ENCODE assay signal across 26 mouse cellular contexts in the genomic region with DNA sequence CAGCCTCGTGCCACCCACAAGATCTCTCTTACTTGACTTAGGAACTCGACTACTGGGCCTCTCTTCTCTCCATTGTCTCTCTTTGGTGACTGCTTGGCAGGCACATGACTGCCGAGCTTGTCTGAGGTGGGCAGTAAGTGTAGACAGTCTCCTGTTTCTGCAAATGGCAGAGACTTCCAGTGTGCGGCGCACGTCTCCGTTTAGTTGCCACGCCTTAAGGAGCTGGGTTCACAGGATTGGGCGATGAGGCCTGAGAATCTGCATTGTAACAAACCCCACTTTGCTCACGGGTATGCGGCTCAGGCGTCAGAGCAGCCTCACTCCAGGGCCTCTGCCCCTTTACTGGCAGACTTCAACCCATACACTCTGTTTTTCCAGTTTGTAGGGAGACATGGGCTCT. TPM values are rescaled to one million over a fixed set of nuclear protein-coding genes. Genes with fewer than 3 reads are reported as not detected.
DNase-seq lines count a peak whose midpoint lies in the region; ATAC-seq lines count a peak whose summit lies in the region.
"Had no signal": no experiment of that assay in that cellular context is flagged by ENCODE, and none has a peak within 500 bp of the region (broad histone marks: within the 10 kb centered on the region; RNA-seq: fewer than 3 reads in every experiment).

No protein-coding gene starts in this region.

- H3K9ac ChIP-seq in midbrain, embryonic 14.5 days (replicated peaks; ENCODE audit: low read length), result no peak overlapping the region
- H3K9ac ChIP-seq: embryonic facial prominence, embryonic 12.5 days; forebrain, embryonic 13.5 days; forebrain, embryonic 15.5 days; forebrain, postnatal 0 days had no signal

- H3K4me1 ChIP-seq in midbrain, embryonic 10.5 days, result peaks cover 50% of the 10 kb centered on the region
- H3K4me1 ChIP-seq in midbrain, embryonic 14.5 days (ENCODE audit: control insufficient read depth, insufficient read depth, low read length), result peaks cover 23% of the 10 kb centered on the region

- H3K4me2 ChIP-seq in midbrain, embryonic 14.5 days (ENCODE audit: low read length), result no peak overlapping the region
- H3K4me2 ChIP-seq: embryonic facial prominence, embryonic 12.5 days; forebrain, embryonic 13.5 days; forebrain, embryonic 15.5 days had no signal

- peaks cover 73% of the 10 kb centered on the region for H3K36me3 ChIP-seq in midbrain, embryonic 10.5 days
- H3K36me3 ChIP-seq in midbrain, embryonic 14.5 days (ENCODE audit: control insufficient read depth, insufficient read depth, low read length), result peaks cover 16% of the 10 kb centered on the region
- H3K36me3 ChIP-seq: forebrain, embryonic 15.5 days; G1E had no signal

- no peaks in the 10 kb centered on the region for H3K9me3 ChIP-seq in midbrain, embryonic 10.5 days (replicated peaks)
- H3K9me3 ChIP-seq in midbrain, embryonic 14.5 days (ENCODE audit: control insufficient read depth, low read length), result no peaks in the 10 kb centered on the region
- H3K9me3 ChIP-seq: embryonic facial prominence, embryonic 10.5 days; embryonic facial prominence, embryonic 12.5 days; forebrain, embryonic 13.5 days; forebrain, embryonic 15.5 days; G1E had no signal

- no peak for ATAC-seq in midbrain, embryonic 14.5 days (ENCODE audit: low FRiP score, low TSS enrichment)
- ATAC-seq: activated CD4-positive, CD25-positive, alpha-beta regulatory T cell, adult 4 months; CD4-positive, CD25-positive, alpha-beta regulatory T cell, adult 4 months; forebrain, embryonic 13.5 days; forebrain, embryonic 15.5 days; forebrain, postnatal 0 days; Patski had no signal

- WGBS in midbrain, embryonic 10.5 days, result 73% methylated on average over 12 of the region's 12 CpGs
- WGBS in midbrain, embryonic 14.5 days, result 62% methylated on average over 12 of the region's 12 CpGs

- H3K4me3 ChIP-seq in midbrain, embryonic 10.5 days, result no peak overlapping the region
- H3K4me3 ChIP-seq in midbrain, embryonic 14.5 days (replicated peaks; ENCODE audit: low read depth, low read length), result no peak overlapping the region
- H3K4me3 ChIP-seq: embryonic facial prominence, embryonic 10.5 days; embryonic facial prominence, embryonic 12.5 days; forebrain, embryonic 13.5 days; forebrain, embryonic 15.5 days had no signal

- DNase-seq in midbrain, embryonic 10.5 days (ENCODE audit: low spot score), result no peak
- DNase-seq in midbrain, embryonic 14.5 days, result no peak
- peak; percentile 46 for DNase-seq in ES-CJ7 (ENCODE audit: low read depth, low spot score)
- peak; percentile 61 for DNase-seq in R1 (ENCODE audit: low read depth, low spot score)
- no peak for DNase-seq in layer of hippocampus, postnatal 14 days (ENCODE audit: low spot score in 2 of 2)
- DNase-seq in frontal cortex, postnatal 36 days (ENCODE audit: low spot score in 2 of 2), result no peak
- no peak for DNase-seq in embryo, embryonic 9.5 days (ENCODE audit: extremely low spot score)
- DNase-seq: adrenal gland, adult 8-10 months; adrenal gland, postnatal 14 days; adrenal gland, postnatal 36 days; B cell, adult 2 months; cerebellum, adult 18-20 months; cerebellum, adult 8-10 months; cerebellum, adult 9-11 months; cerebellum, postnatal 14 days; cerebellum, postnatal 36 days; embryo, embryonic 11 days; forebrain, postnatal 0 days had no signal

- peaks cover 19% of the 10 kb centered on the region for H3K27me3 ChIP-seq in midbrain, embryonic 10.5 days (ENCODE audit: low read depth, poor library complexity, severe bottlenecking)
- no peaks in the 10 kb centered on the region for H3K27me3 ChIP-seq in midbrain, embryonic 14.5 days (ENCODE audit: control insufficient read depth, insufficient read depth, low read length)
- H3K27me3 ChIP-seq: embryonic facial prominence, embryonic 12.5 days; forebrain, embryonic 13.5 days; forebrain, embryonic 15.5 days; Patski had no signal

- H3K27ac ChIP-seq in midbrain, embryonic 10.5 days (replicated peaks), result peak overlapping the region; percentile 28; the same call in 1 of the 2 replicates
- no peak overlapping the region for H3K27ac ChIP-seq in midbrain, embryonic 14.5 days (replicated peaks; ENCODE audit: low read depth, low read length)
- H3K27ac ChIP-seq: embryonic facial prominence, embryonic 12.5 days; forebrain, embryonic 13.5 days; forebrain, embryonic 15.5 days had no signal

RNA-seq across cellular contexts. Expression of a gene that starts 8.5 kb away (rescaled TPM):
- 9.5 and 10.8 TPM in 2 replicates for polyA plus RNA-seq in midbrain, embryonic 10.5 days (2016; fragmentation: Nextera tagmentation; extraction: Ambion mirVana)
- polyA plus RNA-seq in midbrain, embryonic 14.5 days (2014; fragmentation: Nextera tagmentation; extraction: Ambion mirVana), result 7.3 and 8.0 TPM in 2 replicates
- total RNA-seq in layer of hippocampus, postnatal 14 days (2021), result 1 to 10 TPM; 1.7 to 2.4 TPM
- polyA plus RNA-seq: activated CD4-positive, CD25-positive, alpha-beta regulatory T cell, adult 4 months; CD4-positive, CD25-positive, alpha-beta regulatory T cell, adult 4 months; G1E had no signal

RNA-seq across cellular contexts. Expression of a gene that starts 26.5 kb away (rescaled TPM):
- polyA plus RNA-seq in midbrain, embryonic 10.5 days (2016; fragmentation: Nextera tagmentation; extraction: Ambion mirVana), result 32.4 and 38.0 TPM in 2 replicates
- polyA plus RNA-seq in midbrain, embryonic 14.5 days (2014; fragmentation: Nextera tagmentation; extraction: Ambion mirVana), result 41.8 and 51.9 TPM in 2 replicates
- 100 to 1,000 TPM in 1 of 2 experiments, 10 to 100 TPM in 1; 95.1 to 102 TPM for total RNA-seq in layer of hippocampus, postnatal 14 days (2021)

RNA-seq across cellular contexts. Expression of a gene that starts 57.1 kb away (rescaled TPM):
- 3.1 TPM in 2 replicates for polyA plus RNA-seq in midbrain, embryonic 10.5 days (2016; fragmentation: Nextera tagmentation; extraction: Ambion mirVana)
- 3.2 and 3.5 TPM in 2 replicates for polyA plus RNA-seq in midbrain, embryonic 14.5 days (2014; fragmentation: Nextera tagmentation; extraction: Ambion mirVana)
- 1 to 10 TPM; 3.7 to 3.9 TPM for total RNA-seq in layer of hippocampus, postnatal 14 days (2021)

Comparison
In these comparisons a context has a peak if more than half of its experiments do, and no peak if none do; other contexts are left out.
1. DNase-seq: peak in ES-CJ7 (single experiment) and R1 (single experiment); none in midbrain, embryonic 10.5 days (single experiment), midbrain, embryonic 14.5 days (single experiment), layer of hippocampus, postnatal 14 days (0 of 2), frontal cortex, postnatal 36 days (0 of 2) and embryo, embryonic 9.5 days (single experiment).